Mouse (Mus musculus): ENCODE measurements around the gene Itih3.

Gene Itih3

DNA sequence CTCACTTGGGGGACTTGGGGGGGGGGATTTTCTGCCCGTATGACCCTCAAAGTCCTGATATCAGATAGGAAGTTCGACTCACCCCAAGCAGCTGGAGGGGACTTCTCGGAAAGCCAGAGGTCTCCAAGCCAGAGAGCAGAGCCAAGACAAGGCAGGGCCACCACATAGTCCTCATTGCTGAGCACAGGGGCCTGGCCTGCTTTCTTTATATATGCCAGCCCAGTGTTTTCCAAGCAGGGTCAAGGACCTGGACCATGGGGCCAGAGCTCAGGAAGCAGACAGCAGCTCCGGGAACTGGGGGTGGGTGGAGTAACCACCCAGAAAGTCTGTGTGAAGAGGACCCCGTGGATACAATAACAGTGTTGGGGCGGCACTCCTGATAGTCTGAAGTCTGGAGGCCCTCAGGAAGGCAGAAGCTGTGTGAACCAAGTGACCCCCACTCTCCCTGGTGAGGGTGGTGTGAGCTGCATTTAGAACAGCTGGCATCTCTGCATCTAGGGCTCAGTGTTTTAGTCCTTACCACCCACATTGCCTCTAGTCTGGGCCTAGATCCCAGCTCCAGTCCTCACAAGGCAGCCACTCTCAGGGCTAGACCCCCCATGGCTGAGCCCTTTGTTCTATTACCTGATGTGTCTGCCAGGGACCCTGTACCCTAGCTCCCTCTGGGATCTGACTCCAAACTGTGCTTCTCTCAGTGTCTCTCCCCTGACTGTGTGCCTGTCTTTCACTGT lies at the start of gene Itih3:
Gene Itih3 (minus strand): TSS at position 386 of the 731 bp plus-strand sequence.
- no peak for DNase-seq (ENCODE audit: low spot score in 2 of 2)

DNA sequence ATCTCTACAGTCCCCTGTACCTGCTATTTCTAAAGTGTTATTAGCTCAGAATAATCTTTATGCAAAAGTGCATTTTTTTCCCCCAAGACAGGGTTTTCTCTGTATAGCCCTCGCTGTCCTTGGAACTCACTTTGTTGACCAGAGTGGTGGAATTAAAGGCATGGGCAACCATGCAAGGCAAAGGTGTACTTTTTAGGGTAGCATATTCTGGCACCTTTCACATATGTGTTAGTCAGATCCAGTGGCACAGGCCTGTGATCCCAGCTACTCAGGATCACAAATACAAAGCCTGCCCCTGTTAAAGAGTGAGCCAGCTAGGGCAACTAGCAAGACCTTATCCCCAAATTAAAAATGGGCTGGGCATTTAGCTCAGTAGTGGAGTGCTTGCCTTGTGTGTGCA lies 36.8 kb upstream of the Itih3 start:
- DNase-seq (ENCODE audit: low spot score in 2 of 2), result no peak

DNA sequence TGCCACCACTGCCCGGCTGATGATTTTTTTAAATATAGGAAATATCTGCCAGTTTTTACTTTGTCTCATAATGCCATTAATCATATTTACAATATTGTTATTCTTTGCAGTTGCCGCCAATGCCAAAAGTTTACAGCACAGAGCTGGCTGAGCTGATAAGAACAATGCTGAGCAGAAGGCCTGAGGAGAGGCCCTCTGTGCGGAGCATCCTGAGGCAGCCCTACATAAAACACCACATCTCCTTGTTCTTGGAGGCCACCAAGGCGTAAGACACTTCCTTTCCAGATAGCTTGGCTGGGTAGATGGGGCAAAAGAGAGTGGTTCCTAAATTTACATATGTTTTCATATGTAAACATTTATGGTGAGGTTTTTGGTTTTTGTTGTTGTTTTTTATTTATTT lies 35.5 kb upstream of the Itih3 start:
- DNase-seq (ENCODE audit: low spot score in 2 of 2), result no peak

DNA sequence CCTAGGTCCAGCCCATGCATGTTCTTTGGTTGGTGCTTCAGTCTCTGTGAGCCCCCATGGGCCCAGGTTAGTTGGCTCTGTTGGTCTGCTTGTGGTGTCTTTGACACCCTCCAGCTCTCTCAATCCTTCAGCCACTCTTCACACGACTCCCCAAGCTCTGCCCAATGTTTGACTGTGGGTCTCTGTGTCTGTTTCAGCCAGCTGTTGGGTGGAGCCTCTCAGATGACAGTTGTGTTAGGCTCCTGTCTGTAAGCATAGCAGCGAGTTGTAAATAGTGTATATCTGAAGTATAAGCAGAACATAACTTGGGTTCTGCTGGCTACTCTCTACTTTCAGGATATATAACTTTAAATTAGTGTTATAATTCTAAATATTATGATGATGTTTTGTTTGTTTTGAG lies 35.0 kb upstream of the Itih3 start:
- DNase-seq (ENCODE audit: low spot score in 2 of 2), result no peak

DNA sequence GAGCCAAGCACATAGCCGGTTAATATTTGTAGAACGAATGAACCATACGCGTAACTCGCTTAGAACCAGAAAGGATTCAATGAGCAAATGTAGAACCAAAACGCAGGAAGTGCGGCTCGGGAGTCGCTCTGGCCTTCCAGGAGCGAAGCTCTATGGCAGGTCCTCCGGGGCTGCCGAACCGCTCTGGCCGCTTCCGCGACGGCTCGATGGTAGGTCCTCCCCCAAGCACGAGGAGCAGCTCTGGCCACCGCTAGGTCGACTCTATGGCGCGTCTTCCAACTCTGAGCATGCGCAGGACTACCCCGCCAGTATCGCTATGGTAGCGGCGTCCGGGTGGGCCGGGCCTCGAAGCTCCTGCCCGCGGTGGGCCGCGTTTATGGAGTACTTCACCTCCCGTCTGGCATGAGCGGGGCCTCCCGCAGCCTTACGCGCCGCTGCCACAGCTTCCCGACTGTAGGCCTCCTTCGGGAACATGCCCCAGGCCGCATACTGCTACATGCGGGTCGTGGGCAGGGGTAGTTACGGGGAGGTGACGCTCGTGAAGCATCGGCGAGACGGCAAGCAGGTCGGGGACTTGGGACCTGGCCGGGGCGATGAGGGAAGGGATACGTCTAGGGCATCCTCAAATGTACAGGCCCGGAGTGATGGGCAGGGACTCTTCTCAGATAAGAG lies 27.7 kb upstream of the Itih3 start, which contains the start of gene Nek4:
Gene Nek4 (plus strand): TSS at position 224 of the 672 bp plus-strand sequence.
- DNase-seq (ENCODE audit: low spot score in 2 of 2), result peak; percentile 96 to 98

DNA sequence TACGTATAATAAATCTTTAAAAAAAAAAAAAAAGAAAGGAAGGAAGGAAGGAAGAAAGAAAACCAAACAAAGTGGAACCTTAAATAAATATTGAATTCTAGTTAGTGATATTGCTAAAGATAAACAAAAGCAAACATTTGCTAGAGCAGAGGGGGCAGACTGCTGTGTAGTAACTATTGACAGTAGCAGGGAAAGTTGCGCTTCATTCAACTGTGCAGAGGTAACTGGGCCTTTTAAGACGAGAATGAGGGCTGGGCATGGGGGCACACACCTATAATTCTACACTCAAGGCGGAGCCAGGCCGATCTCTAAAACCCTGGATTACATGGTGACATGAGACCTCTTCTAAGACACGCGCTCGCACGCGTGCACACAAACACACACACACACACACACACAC lies 26.4 kb upstream of the Itih3 start:
- no peak for DNase-seq (ENCODE audit: low spot score in 2 of 2)

DNA sequence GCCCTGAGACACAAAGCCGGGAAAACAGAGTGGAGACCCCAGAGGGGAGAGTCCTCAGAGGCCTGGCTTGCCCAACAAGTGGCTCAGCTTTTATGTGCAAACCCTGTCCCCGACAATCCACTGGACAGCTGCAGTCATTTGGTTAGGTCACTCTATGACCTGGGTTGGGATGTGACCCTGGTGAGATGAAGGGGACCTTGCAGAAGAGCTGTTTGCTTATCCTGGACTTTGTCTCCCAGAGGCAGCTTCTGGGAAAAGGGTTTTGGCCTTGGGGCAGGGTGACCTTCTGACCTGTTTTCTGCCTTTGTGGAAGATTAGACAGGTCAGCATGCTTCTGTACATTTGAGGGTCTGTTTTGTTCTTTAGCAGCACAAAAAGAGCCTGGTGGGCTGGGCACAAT lies 21.2 kb upstream of the Itih3 start:
- DNase-seq (ENCODE audit: low spot score in 2 of 2), result no peak

DNA sequence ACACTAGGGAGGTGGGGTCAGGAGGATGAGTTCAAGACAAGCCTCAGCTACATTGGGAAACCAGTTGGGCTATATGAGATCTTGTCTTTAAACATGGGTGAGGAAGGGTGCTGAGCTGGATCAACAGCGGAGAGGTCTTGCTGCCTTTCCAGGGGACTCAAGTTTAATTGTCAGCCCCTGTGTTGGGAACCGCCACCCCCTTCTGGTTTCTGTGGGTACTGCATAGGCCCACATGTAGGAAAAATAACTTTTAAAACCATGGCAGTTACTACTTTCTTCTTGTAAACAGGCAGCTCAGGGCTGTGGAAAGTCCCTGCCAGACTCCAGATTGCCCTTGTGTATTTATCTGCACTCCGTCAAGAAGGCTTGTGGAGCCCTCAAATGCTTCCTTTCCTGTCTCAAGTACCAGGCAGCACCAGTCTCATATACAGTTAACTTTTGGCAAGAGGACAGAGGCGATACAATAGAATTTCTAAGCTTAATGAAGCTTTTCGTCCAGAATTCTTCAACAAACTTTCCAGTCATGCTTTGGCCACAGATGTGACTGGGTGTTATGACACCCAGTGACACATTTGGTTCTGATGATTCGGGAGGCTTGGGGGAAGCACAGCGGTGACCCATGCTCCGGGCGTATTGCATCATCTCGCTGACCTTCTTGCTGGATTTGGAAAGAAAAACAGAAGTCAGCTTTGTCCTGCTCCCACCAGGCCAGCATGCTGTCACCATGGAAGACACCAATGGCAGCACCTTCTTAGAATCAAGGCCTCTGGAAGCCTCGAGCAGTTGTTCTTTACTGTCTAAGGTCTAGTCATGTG lies 20.5 kb upstream of the Itih3 start:
- peak; percentile 50 to 82 for DNase-seq (ENCODE audit: low spot score in 2 of 2)

DNA sequence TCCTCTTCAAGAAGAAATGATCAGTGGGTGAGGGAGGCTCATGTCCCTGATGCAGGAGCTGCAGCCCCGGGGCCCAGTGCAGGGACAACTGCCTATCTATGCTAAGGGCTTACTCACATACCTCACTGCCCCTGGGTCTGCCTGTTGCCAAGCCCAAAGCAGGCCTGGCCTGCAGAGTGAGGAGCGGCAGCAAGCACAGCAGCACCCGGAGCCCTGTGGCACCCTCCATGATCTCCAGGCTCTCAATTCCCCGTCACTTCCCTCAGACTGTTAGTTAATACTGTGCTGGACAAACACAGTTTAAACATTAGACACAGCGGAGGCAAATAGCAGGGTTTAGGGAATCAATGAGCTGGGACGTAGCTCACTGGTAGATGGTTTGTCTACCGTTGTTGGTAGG lies 19.5 kb upstream of the Itih3 start, which contains the start of gene Itih1:
Gene Itih1 (minus strand): TSS at position 252 of the 400 bp plus-strand sequence.
- no peak for DNase-seq (ENCODE audit: low spot score in 2 of 2)

DNA sequence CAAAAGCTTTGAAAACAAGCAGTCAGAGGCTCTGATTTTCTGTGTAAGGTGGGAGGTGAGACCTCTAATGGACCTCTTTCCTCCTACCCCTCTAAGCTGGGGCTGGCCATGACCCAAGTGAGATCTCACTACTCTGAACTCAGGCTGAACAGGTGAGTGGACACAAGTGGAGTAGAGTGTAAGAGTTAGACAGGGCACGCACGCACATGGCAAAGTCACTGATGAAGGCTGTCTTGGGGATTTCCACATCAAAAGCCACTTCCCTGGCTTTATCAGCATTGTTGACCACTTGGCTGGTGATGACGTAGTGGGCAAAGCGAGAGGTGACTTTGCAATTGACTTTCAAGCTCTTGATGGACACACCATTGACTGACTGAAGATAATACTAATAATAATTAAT lies 18.7 kb upstream of the Itih3 start:
- DNase-seq (ENCODE audit: low spot score in 2 of 2), result no peak

DNA sequence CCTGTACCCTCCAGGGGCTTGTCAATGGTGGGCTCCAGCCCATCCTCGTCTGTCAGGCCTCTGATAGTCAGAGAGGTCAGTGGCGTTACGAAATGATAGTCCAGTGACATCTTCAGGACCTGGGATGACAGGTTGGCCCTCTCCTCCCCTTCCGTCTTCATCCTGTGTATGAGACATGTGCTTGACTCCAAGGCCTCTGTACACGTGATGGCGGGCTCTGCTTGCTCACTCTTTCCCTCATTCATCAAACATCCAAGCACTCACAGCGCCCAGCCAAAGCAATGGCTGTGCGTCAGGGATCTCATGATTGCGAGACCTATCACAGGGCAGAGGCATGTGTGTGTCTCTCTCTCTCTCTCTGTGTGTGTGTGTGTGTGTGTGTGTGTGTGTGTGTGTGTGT lies 9.8 kb upstream of the Itih3 start:
- no peak for DNase-seq (ENCODE audit: low spot score in 2 of 2)

DNA sequence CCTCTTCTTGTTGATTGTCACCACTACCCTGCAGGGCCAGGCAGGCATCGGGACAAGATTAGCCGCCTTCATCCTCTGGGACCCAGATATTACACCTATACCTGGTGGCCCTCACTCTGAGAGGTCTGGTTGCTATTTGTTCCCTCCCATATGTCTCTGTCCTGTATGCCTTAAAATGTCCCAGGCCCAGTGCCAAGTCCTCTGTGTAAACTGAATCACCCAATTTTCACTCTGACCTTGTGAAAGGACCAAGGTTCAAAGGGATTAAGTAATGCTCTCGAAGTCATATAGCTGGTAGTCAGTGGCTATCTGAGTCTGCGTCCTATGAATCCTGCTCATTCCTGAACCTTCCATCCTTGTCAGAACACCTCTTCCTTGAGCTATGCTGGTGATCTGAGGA lies 6.8 kb upstream of the Itih3 start:
- no peak for DNase-seq (ENCODE audit: low spot score in 2 of 2)

DNA sequence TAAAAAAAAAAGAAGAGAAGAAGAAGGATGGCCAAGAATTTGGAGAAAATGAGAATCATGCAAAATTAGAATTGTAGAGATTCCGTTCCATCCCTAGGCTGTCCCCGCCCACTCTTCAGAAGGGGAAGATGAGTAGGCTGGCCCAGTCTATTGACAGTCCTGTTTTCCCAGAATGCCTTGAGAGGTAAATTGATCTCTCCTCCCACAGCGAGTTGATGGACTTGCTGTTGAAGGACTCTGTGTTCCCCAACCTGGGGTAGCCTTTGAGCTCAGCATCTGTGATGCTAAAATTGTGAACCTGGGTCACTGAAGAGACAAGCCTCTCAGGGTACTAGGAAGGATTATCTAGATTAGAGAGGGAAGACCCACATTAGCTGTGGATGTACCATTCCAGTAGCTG lies 1.9 kb upstream of the Itih3 start:
- no peak for DNase-seq (ENCODE audit: low spot score in 2 of 2)

DNA sequence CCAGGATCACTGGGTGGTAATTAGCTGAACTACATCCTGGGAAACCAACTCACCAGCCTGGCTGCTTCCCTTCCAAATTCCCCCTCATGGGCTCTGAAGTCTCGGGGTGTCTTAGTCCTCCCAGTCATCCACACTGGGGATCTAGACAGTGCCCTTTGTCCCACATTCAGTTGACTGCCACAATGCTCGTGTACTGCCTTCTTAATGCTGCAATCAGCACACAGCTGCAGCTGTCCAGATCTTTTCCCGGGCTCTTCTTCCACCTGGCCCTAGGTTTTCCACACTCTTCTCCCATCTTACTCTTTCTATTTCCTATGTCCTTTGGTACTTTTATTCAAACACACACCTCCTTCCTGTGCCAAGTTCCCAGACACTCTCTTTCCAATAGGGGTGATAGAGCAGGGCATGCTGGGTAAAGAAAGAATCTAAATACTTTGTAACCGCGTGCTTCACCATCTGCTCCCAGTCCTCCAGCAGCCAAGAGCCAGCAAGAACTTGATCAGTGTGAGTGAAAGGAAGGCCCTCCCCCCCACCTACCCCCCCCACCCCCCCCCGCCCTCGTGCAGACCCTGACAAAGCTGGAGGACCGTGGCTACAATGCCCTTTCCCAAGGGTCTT lies 1.4 kb downstream of the Itih3 start:
- no peak for DNase-seq (ENCODE audit: low spot score in 2 of 2)

DNA sequence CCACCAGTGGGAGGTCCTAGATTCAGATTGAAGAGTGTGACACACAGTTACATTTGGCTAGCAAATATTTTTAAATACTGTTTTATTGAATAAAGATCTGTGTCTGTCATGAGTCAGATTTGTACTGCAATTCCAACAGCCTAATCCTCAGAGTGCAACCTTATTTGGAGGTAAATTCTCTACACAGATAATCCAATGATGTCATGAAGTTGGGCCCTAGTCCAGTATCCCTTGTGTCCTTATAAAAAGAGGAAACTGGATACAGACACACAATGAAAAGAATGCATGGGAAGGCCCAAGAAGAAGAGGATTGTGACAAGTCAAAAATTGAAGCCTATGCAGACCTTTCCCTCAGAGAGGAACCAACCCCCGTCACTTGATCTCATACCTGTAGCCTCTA lies 7.0 kb downstream of the Itih3 start:
- no peak for DNase-seq (ENCODE audit: low spot score in 2 of 2)

DNA sequence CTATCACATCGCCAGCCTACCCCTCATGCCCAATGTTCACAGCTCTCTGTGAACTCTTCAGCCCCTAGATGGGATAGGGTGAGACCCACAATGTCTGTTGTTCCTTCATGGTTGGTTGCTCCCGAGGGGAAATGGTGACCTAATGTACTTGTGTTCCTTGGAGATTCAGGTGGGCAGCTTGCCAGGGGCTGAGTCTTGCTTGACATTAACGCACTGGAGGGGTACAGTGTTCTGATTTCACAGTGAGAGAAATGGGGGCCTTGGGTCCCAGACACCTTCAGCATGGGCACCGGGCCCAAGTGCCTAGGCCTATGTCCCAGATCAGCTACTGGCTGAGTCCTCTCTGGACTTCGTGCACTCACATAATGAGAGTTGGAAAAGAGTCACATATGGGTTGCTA lies 10.2 kb downstream of the Itih3 start:
- DNase-seq (ENCODE audit: low spot score in 2 of 2), result no peak

DNA sequence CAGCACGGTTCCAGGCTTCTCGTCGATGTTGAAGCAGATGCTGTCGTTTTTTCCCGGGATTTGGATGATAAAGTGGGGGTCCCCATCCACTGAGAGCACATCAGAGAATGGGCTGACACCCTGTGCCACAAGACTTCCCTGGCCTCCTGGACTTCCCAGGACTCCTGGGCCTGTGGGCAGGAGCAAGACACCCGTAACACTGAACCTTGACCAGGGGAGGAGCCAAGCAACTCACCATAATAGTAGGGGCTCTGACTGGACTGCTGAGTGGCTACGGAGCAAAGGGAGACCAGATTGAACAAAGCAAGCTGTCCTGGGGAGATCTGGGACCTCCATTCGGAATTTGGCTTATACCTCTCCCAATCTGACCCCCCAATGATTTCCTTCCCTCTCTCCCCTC lies 10.9 kb downstream of the Itih3 start:
- DNase-seq (ENCODE audit: low spot score in 2 of 2), result no peak

DNA sequence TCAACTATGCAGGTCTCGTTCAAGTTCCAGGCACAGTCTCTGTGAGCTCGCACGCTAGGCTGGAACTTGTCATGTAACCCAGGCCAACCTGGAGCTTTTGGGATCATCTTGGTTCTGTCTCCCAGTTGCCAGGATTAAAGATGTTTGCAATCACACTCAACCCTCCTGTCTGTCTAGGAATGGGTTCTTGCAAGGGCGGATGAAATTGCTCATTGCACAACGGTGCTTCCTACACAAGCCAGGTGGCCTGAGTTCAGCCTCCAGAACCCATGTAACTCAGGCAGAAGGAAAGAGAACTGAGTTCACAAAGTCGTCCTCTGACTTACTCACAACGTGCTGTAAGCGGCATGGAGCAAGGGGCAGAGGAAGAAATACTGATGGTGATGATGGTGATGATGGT lies 12.4 kb downstream of the Itih3 start:
- DNase-seq (ENCODE audit: low spot score in 2 of 2), result no peak

DNA sequence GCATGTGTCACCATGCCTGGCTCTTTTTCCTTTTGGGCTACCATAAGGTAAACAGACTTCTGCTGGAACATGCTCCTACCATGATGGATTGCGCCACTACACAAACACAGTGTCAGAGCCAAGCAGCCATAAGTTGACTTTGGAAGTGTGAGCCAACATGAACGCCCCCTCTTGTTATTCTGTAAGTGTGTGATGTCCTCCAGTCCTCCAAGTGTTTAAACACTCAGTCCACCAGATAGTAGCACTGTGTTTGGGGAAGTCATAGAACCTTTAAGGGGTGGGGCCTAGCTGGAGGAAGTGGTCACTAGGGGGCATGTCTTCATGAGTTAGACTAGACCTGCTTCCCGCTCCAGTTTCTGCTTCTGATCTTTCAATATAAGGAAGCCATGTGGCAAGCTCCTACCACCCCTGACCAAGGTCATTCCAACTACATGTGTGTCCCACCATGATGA lies 15.7 kb downstream of the Itih3 start:
- peak in 1 of 2 experiments; percentile 36 for DNase-seq (ENCODE audit: low spot score in 2 of 2)

DNA sequence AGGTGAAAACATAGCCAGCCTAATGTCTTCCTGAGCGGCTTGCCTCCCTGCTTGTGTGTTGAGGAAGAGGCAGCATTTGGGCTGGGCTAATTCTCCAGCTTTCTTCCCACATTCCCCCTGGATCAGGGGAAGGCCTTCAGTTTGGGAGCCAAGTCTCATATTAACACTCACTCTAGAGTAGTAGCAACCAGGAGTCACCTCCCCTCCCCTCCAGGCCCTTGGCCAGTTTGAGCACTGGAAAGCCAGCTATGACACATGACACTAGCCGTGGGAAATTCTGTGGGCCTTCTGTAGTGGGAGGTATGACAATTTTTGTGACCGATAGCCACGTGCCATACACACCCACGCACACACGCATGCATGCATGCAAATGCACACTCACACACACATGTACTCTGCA lies 17.6 kb downstream of the Itih3 start:
- no peak for DNase-seq (ENCODE audit: low spot score in 2 of 2)

DNA sequence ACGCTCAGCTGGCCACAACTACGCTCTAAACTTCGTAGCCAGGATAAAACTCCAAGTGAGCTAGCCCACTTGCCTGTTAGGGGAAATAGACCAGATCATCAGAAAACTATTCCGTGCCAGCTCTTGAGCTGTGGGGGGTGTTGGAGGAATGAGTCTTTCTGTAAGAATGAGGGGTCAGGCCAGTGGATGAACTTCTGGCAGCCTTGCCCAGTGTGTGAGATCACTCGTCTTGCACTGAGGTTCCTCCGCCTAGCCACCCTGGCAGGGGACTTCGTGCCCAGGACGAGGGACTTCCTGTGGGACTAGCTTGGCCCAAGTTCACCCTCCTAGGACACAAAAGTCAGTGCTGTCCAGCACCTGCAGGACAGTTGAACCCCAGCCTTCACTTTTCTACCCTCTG lies 19.3 kb downstream of the Itih3 start:
- no peak for DNase-seq (ENCODE audit: low spot score in 2 of 2)

DNA sequence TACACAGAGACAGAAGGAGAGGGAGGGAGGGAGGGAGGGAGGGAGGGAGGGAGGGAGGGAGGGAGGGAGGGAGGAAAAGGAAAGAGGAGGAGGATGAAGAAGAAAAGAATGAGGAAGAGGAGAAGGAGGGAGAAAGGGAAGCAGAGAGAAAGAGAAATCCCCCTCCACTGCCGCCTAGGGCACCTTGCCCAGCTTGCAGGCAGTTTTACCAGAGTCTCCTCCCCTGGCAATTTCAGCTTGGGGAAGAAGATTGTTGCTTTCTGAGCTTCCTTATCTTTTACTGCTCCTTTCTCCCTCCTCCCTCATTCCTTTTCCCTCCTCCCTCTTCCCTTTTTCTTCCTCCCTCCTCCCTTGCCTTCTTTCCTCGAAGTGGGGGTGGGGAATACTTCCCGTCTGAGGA lies 20.5 kb downstream of the Itih3 start:
- no peak for DNase-seq (ENCODE audit: low spot score in 2 of 2)
